Mouse (Mus musculus): ENCODE data around the gene P4ha3. TPM values are rescaled to one million over a fixed set of nuclear protein-coding genes. Genes with fewer than 3 reads are reported as not detected.

P4ha3 gene
- polyA plus RNA-seq, 1 experiment from 2014 or later = 16.6 TPM

DNA sequence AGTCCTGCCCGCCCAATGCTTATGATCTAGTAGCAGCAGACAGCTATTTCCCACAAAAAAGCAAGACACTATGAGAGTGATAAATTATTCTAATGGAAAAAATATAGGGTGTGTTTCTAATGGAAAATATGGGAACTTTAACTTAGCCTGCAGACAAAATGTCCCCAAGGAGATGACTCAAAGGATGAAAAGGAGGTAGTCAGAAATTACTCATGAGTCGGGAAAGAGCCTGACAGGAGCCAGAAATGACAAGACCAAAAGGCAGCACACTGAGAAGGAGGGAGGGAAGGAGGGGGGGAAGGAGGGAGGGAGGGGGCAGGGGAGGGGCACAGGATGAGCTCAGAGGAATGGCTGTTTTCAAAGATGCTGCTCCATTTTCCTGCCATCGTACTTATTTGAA is 3.7 kb upstream of the P4ha3 start:
- Histone ChIP-seq H3K9ac (no peak overlapping the region), H3K27me3 (peaks cover 5% of the 10 kb centered on the region; the same call in 1 of the 2 replicates), H3K4me2 (replicated peaks) (no peak overlapping the region), H3K36me3 (no peaks in the 10 kb centered on the region), H3K4me3 (no peak overlapping the region), H3K27ac (no peak overlapping the region), H3K9me3 (no peaks in the 10 kb centered on the region), H3K4me1 (peaks cover 18% of the 10 kb centered on the region)
- no peak for ATAC-seq (ENCODE audit: insufficient number of reproducible peaks, insufficient read depth, low FRiP score, low TSS enrichment)
- 58% methylated on average over 3 of the region's 3 CpGs for WGBS

DNA sequence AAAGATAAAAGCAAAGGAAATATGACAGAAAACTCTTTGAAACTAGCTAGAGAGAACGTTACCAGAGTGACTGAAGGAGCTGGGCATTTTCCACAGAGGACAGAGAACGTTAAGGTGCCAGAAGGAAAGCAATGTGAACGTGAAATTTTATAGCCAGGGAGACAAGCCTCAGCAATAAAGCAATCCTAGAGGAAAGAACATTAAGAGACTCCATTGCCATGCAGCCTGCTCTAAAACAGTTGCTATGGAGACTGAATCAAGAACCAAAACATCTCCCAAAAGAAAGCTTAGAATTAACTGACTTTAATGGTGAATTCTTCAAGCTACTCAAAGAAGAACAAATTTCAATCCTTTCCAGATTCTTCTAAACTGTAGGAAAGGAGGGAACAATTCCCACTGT is 2.0 kb upstream of the P4ha3 start:
- Histone ChIP-seq H3K27ac (no peak overlapping the region), H3K4me2 (replicated peaks) (no peak overlapping the region), H3K4me1 (peaks cover 30% of the 10 kb centered on the region), H3K4me3 (no peak overlapping the region), H3K36me3 (no peaks in the 10 kb centered on the region), H3K9me3 (no peaks in the 10 kb centered on the region), H3K27me3 (peaks cover 5% of the 10 kb centered on the region; the same call in 1 of the 2 replicates), H3K9ac (no peak overlapping the region)
- no peak for ATAC-seq (ENCODE audit: insufficient number of reproducible peaks, insufficient read depth, low FRiP score, low TSS enrichment)
- 43% methylated on average over 3 of the region's 3 CpGs for WGBS

- Histone ChIP-seq H3K9me3 (no peaks in the 10 kb centered on the region), H3K4me1 (peaks cover 47% of the 10 kb centered on the region), H3K4me2 (replicated peaks) (peak overlapping the region; percentile 40), H3K27me3 (peaks cover 5% of the 10 kb centered on the region; the same call in 1 of the 2 replicates), H3K27ac (peak overlapping the region; percentile 99), H3K4me3 (no peak overlapping the region), H3K36me3 (no peaks in the 10 kb centered on the region), H3K9ac (no peak overlapping the region)
- 6% methylated on average over 7 of the region's 7 CpGs for WGBS
- peak; percentile 88 for ATAC-seq (ENCODE audit: insufficient number of reproducible peaks, insufficient read depth, low FRiP score, low TSS enrichment)
These were observed 2.6 kb downstream of the P4ha3 start for GRCm38 (mm10) chr7:100287748-100288578.

DNA sequence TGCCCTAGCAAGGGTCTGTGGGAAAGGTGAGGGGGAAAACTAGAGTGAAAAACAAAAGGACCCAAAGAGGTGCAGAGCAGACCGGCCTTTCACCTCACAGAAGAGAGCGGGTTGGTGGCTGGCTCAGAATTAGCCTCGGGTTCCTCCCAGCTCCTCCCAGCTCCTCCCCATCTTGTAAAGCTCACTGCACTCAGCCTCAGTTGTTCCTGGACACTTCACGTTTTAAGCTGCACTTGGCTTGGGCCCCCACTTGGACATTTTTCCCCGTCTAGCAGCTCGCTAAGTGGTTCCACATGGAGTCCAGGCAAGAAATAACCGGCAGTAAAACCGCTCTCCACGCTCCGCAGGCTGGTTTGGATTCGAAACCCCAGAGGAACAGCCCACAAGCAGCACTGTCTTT is 3.3 kb downstream of the P4ha3 start:
- H3K36me3 ChIP-seq = peaks cover 6% of the 10 kb centered on the region
- WGBS = 12% methylated on average over 11 of the region's 11 CpGs
- H3K4me2 ChIP-seq (replicated peaks) = peak overlapping the region; percentile 40
- peak; percentile 75 for ATAC-seq (ENCODE audit: insufficient number of reproducible peaks, insufficient read depth, low FRiP score, low TSS enrichment)
- H3K9ac ChIP-seq = peak overlapping the region; percentile 17; the same call in 1 of the 2 replicates
- peak overlapping the region; percentile 9; the same call in 1 of the 2 replicates for H3K4me3 ChIP-seq
- H3K27me3 ChIP-seq = peaks cover 5% of the 10 kb centered on the region; the same call in 1 of the 2 replicates
- H3K9me3 ChIP-seq = no peaks in the 10 kb centered on the region
- peaks cover 47% of the 10 kb centered on the region for H3K4me1 ChIP-seq
- H3K27ac ChIP-seq = peak overlapping the region; percentile 99

DNA sequence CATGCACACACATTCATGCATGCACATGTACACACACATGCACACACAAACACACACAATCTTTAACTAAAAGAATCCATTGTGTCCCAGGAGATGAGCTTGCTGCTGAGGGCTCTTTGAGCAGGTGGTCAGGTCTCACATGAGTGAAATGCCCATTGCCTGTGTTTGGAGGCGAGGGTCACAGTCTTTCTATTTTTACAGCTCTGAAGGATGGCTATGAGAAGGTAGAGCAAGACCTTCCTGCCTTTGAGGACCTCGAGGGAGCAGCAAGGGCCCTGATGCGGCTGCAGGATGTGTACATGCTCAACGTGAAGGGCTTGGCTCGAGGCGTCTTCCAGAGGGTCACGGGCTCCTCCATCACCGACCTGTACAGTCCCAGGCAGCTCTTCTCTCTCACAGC is 8.2 kb downstream of the P4ha3 start:
- no peak overlapping the region for H3K4me2 ChIP-seq (replicated peaks)
- H3K4me1 ChIP-seq = peaks cover 16% of the 10 kb centered on the region
- no peak for ATAC-seq (ENCODE audit: insufficient number of reproducible peaks, insufficient read depth, low FRiP score, low TSS enrichment)
- H3K4me3 ChIP-seq = no peak overlapping the region
- no peak overlapping the region for H3K27ac ChIP-seq
- 82% methylated on average over 8 of the region's 8 CpGs for WGBS
- H3K27me3 ChIP-seq = no peaks in the 10 kb centered on the region
- no peak overlapping the region for H3K9ac ChIP-seq
- H3K9me3 ChIP-seq = no peaks in the 10 kb centered on the region
- peaks cover 21% of the 10 kb centered on the region for H3K36me3 ChIP-seq

- Histone ChIP-seq H3K27ac (no peak overlapping the region), H3K4me2 (replicated peaks) (no peak overlapping the region), H3K4me1 (peaks cover 16% of the 10 kb centered on the region), H3K36me3 (peaks cover 21% of the 10 kb centered on the region), H3K4me3 (no peak overlapping the region), H3K9me3 (no peaks in the 10 kb centered on the region), H3K27me3 (no peaks in the 10 kb centered on the region), H3K9ac (no peak overlapping the region)
- ATAC-seq (ENCODE audit: insufficient number of reproducible peaks, insufficient read depth, low FRiP score, low TSS enrichment) = no peak
- 85% methylated on average over 2 of the region's 2 CpGs for WGBS
These were observed 10.4 kb downstream of the P4ha3 start for GRCm38 (mm10) chr7:100295745-100296144.

DNA sequence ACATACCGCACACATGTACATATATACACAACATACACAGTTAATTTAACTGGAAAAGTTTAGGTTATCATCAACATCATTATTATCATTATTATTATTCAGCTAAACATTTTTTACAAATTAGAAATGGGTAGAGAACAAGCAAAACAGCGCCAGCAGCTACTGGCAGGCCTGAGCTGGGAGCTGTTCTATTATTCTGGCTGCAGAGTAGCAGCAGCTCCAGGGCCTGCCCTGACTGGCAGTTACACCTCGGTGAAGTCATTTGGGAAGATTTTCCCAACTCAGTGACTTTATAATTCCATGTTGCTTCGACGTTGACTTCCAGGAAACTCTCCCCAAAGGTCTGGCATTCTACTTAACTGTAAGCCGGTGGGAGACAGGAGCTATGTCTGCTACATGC is 11.4 kb downstream of the P4ha3 start:
- H3K36me3 ChIP-seq = peaks cover 21% of the 10 kb centered on the region

DNA sequence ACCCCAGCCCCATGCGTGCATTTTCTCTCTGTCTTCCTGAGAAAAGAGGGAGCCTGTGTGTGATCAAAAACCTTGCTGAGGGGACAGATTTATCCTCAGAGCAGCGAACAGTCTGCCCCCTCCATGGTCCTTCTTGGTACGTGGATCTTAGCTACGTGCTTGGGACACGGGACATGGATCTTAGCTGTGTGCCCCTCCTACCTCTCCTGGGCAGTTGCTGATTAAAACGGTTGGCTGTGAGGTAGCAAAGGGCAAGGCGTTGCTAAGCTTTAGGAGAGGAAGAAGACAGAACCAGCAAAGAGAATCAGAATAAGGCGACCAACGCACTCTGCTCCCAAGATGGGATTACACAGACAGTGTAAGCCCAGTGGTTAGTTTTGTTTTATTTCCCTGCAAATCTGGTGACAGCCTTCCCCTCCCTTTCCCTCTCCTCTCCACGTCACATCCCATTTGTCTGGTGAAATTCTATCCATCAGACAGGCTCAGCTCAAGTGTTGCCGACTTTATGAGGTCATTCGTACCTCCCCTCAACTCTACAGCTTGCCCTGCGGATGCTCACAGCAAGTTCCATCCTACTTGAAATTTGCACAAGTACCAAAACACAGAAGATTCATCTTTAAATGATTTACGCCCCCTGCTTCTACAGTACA is 13.7 kb downstream of the P4ha3 start:
- H3K4me3 ChIP-seq = no peak overlapping the region
- no peak overlapping the region for H3K9ac ChIP-seq
- peaks cover 19% of the 10 kb centered on the region for H3K4me1 ChIP-seq
- 63% methylated on average over 14 of the region's 14 CpGs for WGBS
- H3K4me2 ChIP-seq (replicated peaks) = no peak overlapping the region
- no peaks in the 10 kb centered on the region for H3K27me3 ChIP-seq
- peak overlapping the region; percentile 41 for H3K27ac ChIP-seq
- ATAC-seq (ENCODE audit: insufficient number of reproducible peaks, insufficient read depth, low FRiP score, low TSS enrichment) = no peak
- H3K9me3 ChIP-seq = no peaks in the 10 kb centered on the region
- peaks cover 11% of the 10 kb centered on the region for H3K36me3 ChIP-seq

More for the DNA sequence above, 11.4 kb downstream of the P4ha3 start:
- Histone ChIP-seq H3K4me2 (replicated peaks) (no peak overlapping the region), H3K27ac (no peak overlapping the region), H3K9ac (no peak overlapping the region), H3K27me3 (no peaks in the 10 kb centered on the region), H3K4me1 (peaks cover 19% of the 10 kb centered on the region), H3K4me3 (no peak overlapping the region), H3K9me3 (no peaks in the 10 kb centered on the region)
- WGBS = 81% methylated on average over 6 of the region's 6 CpGs
- no peak for ATAC-seq (ENCODE audit: insufficient number of reproducible peaks, insufficient read depth, low FRiP score, low TSS enrichment)

DNA sequence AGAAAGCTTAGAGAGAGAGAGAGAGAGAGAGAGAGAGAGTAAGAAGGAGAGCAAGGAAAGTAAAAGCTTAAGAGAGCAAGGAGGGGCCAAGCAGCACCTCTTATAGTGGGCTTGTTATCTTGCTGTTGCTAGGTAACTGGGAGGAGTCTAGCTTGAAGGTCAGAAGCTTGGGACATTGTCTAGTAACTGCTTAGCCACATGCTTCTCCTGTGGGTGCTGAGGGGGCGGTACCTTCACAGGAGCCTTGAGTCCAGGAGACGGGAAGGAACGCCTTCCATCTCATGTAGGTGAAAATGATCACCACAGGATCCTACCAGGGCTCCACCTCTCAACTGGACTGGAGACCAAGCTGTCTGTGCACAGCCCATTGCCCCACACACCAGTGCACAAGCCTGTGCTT is 16.1 kb downstream of the P4ha3 start:
- Histone ChIP-seq H3K27ac (no peak overlapping the region), H3K36me3 (peaks cover 10% of the 10 kb centered on the region), H3K4me1 (peaks cover 19% of the 10 kb centered on the region), H3K4me2 (replicated peaks) (no peak overlapping the region), H3K9ac (no peak overlapping the region), H3K27me3 (no peaks in the 10 kb centered on the region), H3K4me3 (no peak overlapping the region), H3K9me3 (no peaks in the 10 kb centered on the region)
- ATAC-seq (ENCODE audit: insufficient number of reproducible peaks, insufficient read depth, low FRiP score, low TSS enrichment) = no peak
- 65% methylated on average over 3 of the region's 3 CpGs for WGBS

- H3K4me2 ChIP-seq (replicated peaks) = no peak overlapping the region
- no peaks in the 10 kb centered on the region for H3K9me3 ChIP-seq
- H3K4me1 ChIP-seq = peaks cover 19% of the 10 kb centered on the region
- no peak overlapping the region for H3K4me3 ChIP-seq
- H3K9ac ChIP-seq = no peak overlapping the region
- 65% methylated on average over 4 of the region's 4 CpGs for WGBS
- peaks cover 10% of the 10 kb centered on the region for H3K36me3 ChIP-seq
- no peaks in the 10 kb centered on the region for H3K27me3 ChIP-seq
- no peak for ATAC-seq (ENCODE audit: insufficient number of reproducible peaks, insufficient read depth, low FRiP score, low TSS enrichment)
- H3K27ac ChIP-seq = 0 out of 2 replicates have a peak overlapping the region, but pooled peaks have one; percentile 36
These were observed 17.0 kb downstream of the P4ha3 start for GRCm38 (mm10) chr7:100302316-100302715.

DNA sequence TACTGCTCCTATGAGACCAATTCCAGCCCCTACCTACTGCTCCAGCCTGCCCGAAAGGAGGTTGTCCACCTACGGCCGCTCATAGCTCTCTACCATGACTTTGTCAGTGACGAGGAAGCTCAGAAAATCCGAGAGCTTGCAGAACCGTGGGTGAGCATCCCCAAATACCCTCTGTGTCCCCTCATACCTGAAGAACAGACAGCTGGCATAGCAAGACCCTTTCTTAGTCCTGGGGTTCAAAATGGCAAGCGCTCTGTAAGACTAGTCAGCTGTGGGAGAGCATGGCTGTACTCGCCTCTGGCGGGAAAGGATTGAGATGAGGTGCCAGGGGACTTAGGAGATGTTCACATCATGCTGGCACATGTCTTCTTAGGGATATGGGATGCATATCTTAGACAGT is 20.6 kb downstream of the P4ha3 start:
- ATAC-seq (ENCODE audit: insufficient number of reproducible peaks, insufficient read depth, low FRiP score, low TSS enrichment) = no peak
- Histone ChIP-seq H3K4me2 (replicated peaks) (no peak overlapping the region), H3K9me3 (no peaks in the 10 kb centered on the region), H3K4me3 (no peak overlapping the region), H3K9ac (no peak overlapping the region), H3K4me1 (peaks cover 26% of the 10 kb centered on the region), H3K27ac (no peak overlapping the region), H3K27me3 (no peaks in the 10 kb centered on the region), H3K36me3 (0 out of 2 replicates have a peak, but pooled peaks cover 3% of the 10 kb centered on the region)
- WGBS = 89% methylated on average over 9 of the region's 9 CpGs

All from embryonic facial prominence, embryonic 12.5 days (tissue).